7 mouse cellular contexts compared by ENCODE assay signal in genomic region chr1:189727346-189727883, GRCm38 (mm10). TPM values are rescaled to one million over a fixed set of nuclear protein-coding genes. Genes with fewer than 3 reads are reported as not detected.
DNase-seq lines count a peak whose midpoint lies in the region; ATAC-seq lines count a peak whose summit lies in the region.

No protein-coding gene starts in this region.

- peak; percentile 63 for DNase-seq in adrenal gland, adult 8-10 months
- peak; percentile 91 for DNase-seq in kidney, postnatal 10 days
- peak; percentile 89 to 93 for DNase-seq in lung, postnatal 4 days
- no peak for DNase-seq in layer of hippocampus, adult 11-12 months (ENCODE audit: low spot score)

- H3K9ac ChIP-seq in embryonic facial prominence, embryonic 13.5 days, result peak overlapping the region; percentile 90
- peak overlapping the region; percentile 79 for H3K9ac ChIP-seq in heart, embryonic 14.5 days (ENCODE audit: low read length)
- H3K9ac ChIP-seq in stomach, embryonic 16.5 days (ENCODE audit: low read length), result peak overlapping the region; percentile 96

- WGBS in embryonic facial prominence, embryonic 13.5 days, result under 1% methylated on average over 22 of the region's 22 CpGs
- 3% methylated on average over 22 of the region's 22 CpGs for WGBS in heart, embryonic 14.5 days
- WGBS in stomach, embryonic 16.5 days, result 3% methylated on average over 22 of the region's 22 CpGs

- peak overlapping the region; percentile 89 for H3K4me3 ChIP-seq in embryonic facial prominence, embryonic 13.5 days
- H3K4me3 ChIP-seq in heart, embryonic 14.5 days (ENCODE audit: control insufficient read depth in 1 of 2, insufficient read depth in 1 of 2, low read depth in 1 of 2, low read length in 2 of 2), result peak overlapping the region; percentile 72 to 89
- H3K4me3 ChIP-seq in stomach, embryonic 16.5 days (replicated peaks; ENCODE audit: low read length), result peak overlapping the region; percentile 98

- H3K36me3 ChIP-seq in embryonic facial prominence, embryonic 13.5 days, result no peaks in the 10 kb centered on the region
- H3K36me3 ChIP-seq in heart, embryonic 14.5 days (ENCODE audit: control insufficient read depth, insufficient read depth, low read length), result no peaks in the 10 kb centered on the region
- H3K36me3 ChIP-seq in stomach, embryonic 16.5 days (ENCODE audit: control insufficient read depth, insufficient read depth, low read length), result no peaks in the 10 kb centered on the region

- no peaks in the 10 kb centered on the region for H3K9me3 ChIP-seq in embryonic facial prominence, embryonic 13.5 days
- H3K9me3 ChIP-seq in heart, embryonic 14.5 days (ENCODE audit: control insufficient read depth, low read length), result no peaks in the 10 kb centered on the region
- no peaks in the 10 kb centered on the region for H3K9me3 ChIP-seq in stomach, embryonic 16.5 days (replicated peaks; ENCODE audit: control insufficient read depth, low read length)

- peaks cover 50% of the 10 kb centered on the region for H3K4me1 ChIP-seq in embryonic facial prominence, embryonic 13.5 days
- peaks cover 22 to 40% of the 10 kb centered on the region in 2 experiments for H3K4me1 ChIP-seq in heart, embryonic 14.5 days (ENCODE audit: control insufficient read depth in 2 of 2, insufficient read depth in 2 of 2, low read length in 2 of 2)
- peaks cover 32% of the 10 kb centered on the region for H3K4me1 ChIP-seq in stomach, embryonic 16.5 days (ENCODE audit: control insufficient read depth, insufficient read depth, low read length)

- no peaks in the 10 kb centered on the region for H3K27me3 ChIP-seq in embryonic facial prominence, embryonic 13.5 days
- H3K27me3 ChIP-seq in heart, embryonic 14.5 days (ENCODE audit: control insufficient read depth, insufficient read depth, low read length), result no peaks in the 10 kb centered on the region
- no peaks in the 10 kb centered on the region for H3K27me3 ChIP-seq in stomach, embryonic 16.5 days (ENCODE audit: control insufficient read depth, insufficient read depth, low read length)

- H3K4me2 ChIP-seq in embryonic facial prominence, embryonic 13.5 days, result peak overlapping the region; percentile 82
- H3K4me2 ChIP-seq in heart, embryonic 14.5 days (ENCODE audit: low read length), result peak overlapping the region; percentile 96
- H3K4me2 ChIP-seq in stomach, embryonic 16.5 days (ENCODE audit: low read depth, low read length), result peak overlapping the region; percentile 85

- peak overlapping the region; percentile 99 for H3K27ac ChIP-seq in embryonic facial prominence, embryonic 13.5 days
- H3K27ac ChIP-seq in heart, embryonic 14.5 days (replicated peaks in 1 of 2; ENCODE audit: control insufficient read depth in 1 of 2, insufficient read depth in 1 of 2, low read depth in 2 of 2, low read length in 2 of 2), result peak overlapping the region; percentile 90 to 97
- peak overlapping the region; percentile 99 for H3K27ac ChIP-seq in stomach, embryonic 16.5 days (ENCODE audit: low read length)

- ATAC-seq in embryonic facial prominence, embryonic 13.5 days (ENCODE audit: insufficient number of reproducible peaks, insufficient read depth, low FRiP score, low TSS enrichment, low read depth), result peak; percentile 74
- peak; percentile 33 for ATAC-seq in heart, embryonic 14.5 days (ENCODE audit: insufficient number of reproducible peaks, insufficient read depth, low FRiP score, low read depth)
- peak; percentile 77 for ATAC-seq in stomach, embryonic 16.5 days (ENCODE audit: insufficient read depth, low FRiP score)

RNA-seq across cellular contexts. Expression of gene Ptpn14, which starts 0.7 kb away (rescaled TPM):
- 10 to 100 TPM; 10.8 to 21.8 (median 17.9) TPM for total RNA-seq in adrenal gland, adult 8-10 months (2022)
- polyA plus RNA-seq in embryonic facial prominence, embryonic 13.5 days (2015; fragmentation: Nextera tagmentation; extraction: Ambion mirVana), result 13.9 and 14.0 TPM in 2 replicates
- 9.9 and 11.0 TPM in 2 replicates for polyA plus RNA-seq in heart, embryonic 14.5 days (2014; fragmentation: Nextera tagmentation; extraction: Ambion mirVana)
- 8.4 and 8.7 TPM in 2 replicates for polyA plus RNA-seq in stomach, embryonic 16.5 days (2015; fragmentation: Nextera tagmentation; extraction: Ambion mirVana)

RNA-seq across cellular contexts. Expression of gene Cenpf, which starts 39.5 kb away (rescaled TPM):
- 1 to 10 TPM in 3 of 4 experiments, under 1 TPM in 1; 0.70 to 2.7 (median 1.3) TPM for total RNA-seq in adrenal gland, adult 8-10 months (2022)
- 102 and 103 TPM in 2 replicates for polyA plus RNA-seq in embryonic facial prominence, embryonic 13.5 days (2015; fragmentation: Nextera tagmentation; extraction: Ambion mirVana)
- polyA plus RNA-seq in heart, embryonic 14.5 days (2014; fragmentation: Nextera tagmentation; extraction: Ambion mirVana), result 57.8 and 63.9 TPM in 2 replicates
- 55.9 and 56.0 TPM in 2 replicates for polyA plus RNA-seq in stomach, embryonic 16.5 days (2015; fragmentation: Nextera tagmentation; extraction: Ambion mirVana)
